Mouse (Mus musculus): ENCODE results near the gene Etnppl. TPM values are rescaled to one million over a fixed set of nuclear protein-coding genes. Genes with fewer than 3 reads are reported as not detected.
A peak's percentile ranks its signal among the peaks of the same experiment; 100 is the strongest.

Gene Etnppl
- total RNA-seq (2014; rRNA removed; ENCODE audit: low replicate concordance) (0.31 TPM in 1 of 2 replicates, not detected in the other), polyA plus RNA-seq (2015; fragmentation: Nextera tagmentation; extraction: Ambion mirVana) (not detected in 2 replicates)

GRCm38 (mm10) chr3:130617439-130617898 lies at the start of gene Etnppl:
Gene Etnppl, plus strand, starts transcription at chr3:130617448.
- no peaks in the 10 kb centered on the region for H3K4me1 ChIP-seq (ENCODE audit: control insufficient read depth, insufficient read depth)
- H3K27ac ChIP-seq (ENCODE audit: low read depth), result no peak within 1 kb of the TSS
- no peak within 1 kb of the TSS for H3K9ac ChIP-seq (replicated peaks; ENCODE audit: low read depth, low read length)
- DNase-seq (ENCODE audit: low spot score), result no peak
- peak; percentile 20; the same call in 1 of the 2 replicates for ATAC-seq (ENCODE audit: insufficient read depth, low read depth)
- no peaks in the 10 kb centered on the region for H3K9me3 ChIP-seq (replicated peaks; ENCODE audit: control insufficient read depth, low read length)
- no peak for TF ChIP-seq EP300 (IDR thresholded peaks at IDR 0.05; ENCODE audit: low read depth)
- TF ChIP-seq CTCF (IDR thresholded peaks at IDR 0.05; ENCODE audit: low read depth), result no peak
- no peaks in the 10 kb centered on the region for H3K36me3 ChIP-seq (replicated peaks; ENCODE audit: control insufficient read depth, insufficient read depth, low read length)
- peak within 1 kb of the TSS; percentile 54 for H3K4me2 ChIP-seq (ENCODE audit: low read depth, low read length)
- 1% methylated on average over 10 of the region's 10 CpGs for WGBS
- H3K4me3 ChIP-seq (ENCODE audit: low read depth, low read length), result peak within 1 kb of the TSS; percentile 6; the same call in 1 of the 2 replicates
- H3K27me3 ChIP-seq (ENCODE audit: control insufficient read depth, insufficient read depth, low read length), result 0 out of 2 replicates have a peak, but pooled peaks cover 4% of the 10 kb centered on the region

DNA sequence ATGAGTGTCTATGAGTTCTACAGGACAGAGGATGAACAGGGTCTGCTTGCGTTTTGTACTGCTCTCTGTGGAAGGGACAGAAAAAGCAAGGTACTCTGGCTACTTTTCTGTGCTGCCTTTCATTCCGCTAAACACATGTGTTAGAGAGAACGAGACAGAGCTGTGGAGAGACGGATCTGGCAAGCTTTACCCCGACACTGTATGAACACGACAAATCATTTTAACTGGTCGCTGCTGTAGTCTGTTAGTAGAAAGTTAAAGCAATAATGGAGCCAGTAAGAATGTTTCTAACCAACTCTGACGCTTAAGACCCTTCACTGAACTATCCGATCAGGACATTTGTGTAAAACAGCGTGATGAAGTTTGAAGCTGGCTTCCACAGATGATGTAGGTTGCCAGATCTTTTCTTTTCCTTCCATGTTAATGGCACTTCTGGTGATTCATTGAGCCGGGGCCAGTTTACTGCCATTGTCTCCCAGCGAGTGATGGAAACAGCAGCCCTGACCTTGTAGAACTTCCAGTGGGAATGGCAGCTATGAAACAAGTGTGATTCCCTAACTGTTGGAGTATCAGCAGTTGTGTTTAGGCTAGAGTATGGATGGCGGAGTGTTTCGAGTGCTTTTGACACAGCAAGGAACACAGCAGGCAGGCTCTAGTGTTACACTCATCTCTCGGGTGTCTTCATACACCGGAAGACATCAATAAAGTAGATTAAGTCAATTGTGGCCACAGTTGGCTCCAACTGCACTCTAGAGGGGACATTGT lies 48.7 kb upstream of the Etnppl start:
- H3K27me3 ChIP-seq (ENCODE audit: control insufficient read depth, insufficient read depth, low read length), result no peaks in the 10 kb centered on the region
- ATAC-seq (ENCODE audit: insufficient read depth, low read depth) (no peak), DNase-seq (ENCODE audit: low spot score) (no peak)
- no peak overlapping the region for H3K9ac ChIP-seq (replicated peaks; ENCODE audit: low read depth, low read length)
- H3K4me1 ChIP-seq (ENCODE audit: control insufficient read depth, insufficient read depth), result no peaks in the 10 kb centered on the region
- H3K4me2 ChIP-seq (ENCODE audit: low read depth, low read length), result no peak overlapping the region
- WGBS, result 79% methylated on average over 16 of the region's 16 CpGs
- H3K4me3 ChIP-seq (ENCODE audit: low read depth, low read length), result no peak overlapping the region
- TF ChIP-seq EP300 (IDR thresholded peaks at IDR 0.05; ENCODE audit: low read depth), result no peak
- no peak for TF ChIP-seq CTCF (IDR thresholded peaks at IDR 0.05; ENCODE audit: low read depth)
- no peak overlapping the region for H3K27ac ChIP-seq (ENCODE audit: low read depth)
- no peaks in the 10 kb centered on the region for H3K36me3 ChIP-seq (replicated peaks; ENCODE audit: control insufficient read depth, insufficient read depth, low read length)
- no peaks in the 10 kb centered on the region for H3K9me3 ChIP-seq (replicated peaks; ENCODE audit: control insufficient read depth, low read length)

GRCm38 (mm10) chr3:130573243-130573642 lies 44.0 kb upstream of the Etnppl start:
- TF ChIP-seq EP300 (IDR thresholded peaks at IDR 0.05; ENCODE audit: low read depth), result no peak
- peak; percentile 19; the same call in 1 of the 2 replicates for TF ChIP-seq CTCF (IDR thresholded peaks at IDR 0.05; ENCODE audit: low read depth)
- 68% methylated on average over 5 of the region's 5 CpGs for WGBS

DNA sequence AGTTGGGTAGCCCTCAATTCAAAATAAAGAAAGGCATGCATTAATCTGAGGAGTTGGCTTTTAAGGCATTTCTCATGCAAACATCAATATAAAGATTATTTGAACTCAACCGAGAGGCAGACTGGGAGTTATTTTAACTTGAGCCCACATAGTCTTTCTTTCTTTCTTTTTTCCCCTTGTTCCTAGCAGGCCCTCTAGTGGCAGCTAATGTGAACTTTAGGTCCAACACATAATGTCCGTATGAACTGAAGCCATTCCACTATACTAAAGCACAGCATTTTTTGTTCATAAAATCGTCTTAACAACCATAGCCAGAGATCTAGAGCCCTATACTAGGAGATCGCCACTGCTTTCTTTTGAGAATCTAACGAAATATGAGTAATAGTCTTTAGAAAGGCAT lies 42.6 kb upstream of the Etnppl start:
- H3K36me3 ChIP-seq (replicated peaks; ENCODE audit: control insufficient read depth, insufficient read depth, low read length), result no peaks in the 10 kb centered on the region
- DNase-seq (ENCODE audit: low spot score), result peak; percentile 26
- H3K27ac ChIP-seq (ENCODE audit: low read depth), result no peak overlapping the region
- ATAC-seq (ENCODE audit: insufficient read depth, low read depth), result no peak
- TF ChIP-seq EP300 (IDR thresholded peaks at IDR 0.05; ENCODE audit: low read depth) (no peak), CTCF (IDR thresholded peaks at IDR 0.05; ENCODE audit: low read depth) (peak; percentile 77)
- 0 out of 2 replicates have a peak, but pooled peaks cover 3% of the 10 kb centered on the region for H3K9me3 ChIP-seq (replicated peaks; ENCODE audit: control insufficient read depth, low read length)
- no peaks in the 10 kb centered on the region for H3K27me3 ChIP-seq (ENCODE audit: control insufficient read depth, insufficient read depth, low read length)
- H3K4me2 ChIP-seq (ENCODE audit: low read depth, low read length), result no peak overlapping the region
- no peak overlapping the region for H3K9ac ChIP-seq (replicated peaks; ENCODE audit: low read depth, low read length)
- 9% methylated on average over 5 of the region's 5 CpGs for WGBS
- no peak overlapping the region for H3K4me3 ChIP-seq (ENCODE audit: low read depth, low read length)
- 0 out of 2 replicates have a peak, but pooled peaks cover 4% of the 10 kb centered on the region for H3K4me1 ChIP-seq (ENCODE audit: control insufficient read depth, insufficient read depth)

More at GRCm38 (mm10) chr3:130573243-130573642, 44.0 kb upstream of the Etnppl start:
- H3K4me1 ChIP-seq (ENCODE audit: control insufficient read depth, insufficient read depth), result no peaks in the 10 kb centered on the region
- ATAC-seq (ENCODE audit: insufficient read depth, low read depth), result no peak
- H3K4me3 ChIP-seq (ENCODE audit: low read depth, low read length), result no peak overlapping the region
- no peak overlapping the region for H3K27ac ChIP-seq (ENCODE audit: low read depth)
- H3K36me3 ChIP-seq (replicated peaks; ENCODE audit: control insufficient read depth, insufficient read depth, low read length), result no peaks in the 10 kb centered on the region
- H3K9ac ChIP-seq (replicated peaks; ENCODE audit: low read depth, low read length), result no peak overlapping the region
- H3K27me3 ChIP-seq (ENCODE audit: control insufficient read depth, insufficient read depth, low read length), result no peaks in the 10 kb centered on the region
- H3K9me3 ChIP-seq (replicated peaks; ENCODE audit: control insufficient read depth, low read length), result 0 out of 2 replicates have a peak, but pooled peaks cover 3% of the 10 kb centered on the region
- DNase-seq (ENCODE audit: low spot score), result no peak
- no peak overlapping the region for H3K4me2 ChIP-seq (ENCODE audit: low read depth, low read length)

DNA sequence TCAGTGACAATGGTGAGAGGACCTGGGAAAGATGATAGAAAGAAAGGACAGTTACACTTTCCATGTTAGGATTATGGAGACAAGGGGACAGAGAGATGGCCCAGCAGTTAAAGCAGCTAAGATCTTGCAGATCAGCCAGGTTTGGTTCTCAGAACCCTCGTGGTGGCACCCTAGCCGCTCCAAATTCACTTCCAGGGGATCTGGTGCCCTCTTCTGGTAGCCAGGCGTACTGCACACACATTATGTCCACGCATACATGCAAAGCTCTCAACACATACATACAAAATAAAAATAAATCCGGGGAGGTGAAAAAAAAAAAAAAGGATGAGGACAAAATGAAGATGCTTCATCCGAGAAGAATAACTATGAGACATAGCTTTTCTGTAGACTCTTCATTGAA lies 40.6 kb upstream of the Etnppl start:
- 69% methylated on average over 6 of the region's 6 CpGs for WGBS
- Histone ChIP-seq H3K4me1 (ENCODE audit: control insufficient read depth, insufficient read depth) (0 out of 2 replicates have a peak, but pooled peaks cover 6% of the 10 kb centered on the region), H3K27ac (ENCODE audit: low read depth) (no peak overlapping the region), H3K36me3 (replicated peaks; ENCODE audit: control insufficient read depth, insufficient read depth, low read length) (no peaks in the 10 kb centered on the region), H3K27me3 (ENCODE audit: control insufficient read depth, insufficient read depth, low read length) (no peaks in the 10 kb centered on the region), H3K4me2 (ENCODE audit: low read depth, low read length) (no peak overlapping the region), H3K9me3 (replicated peaks; ENCODE audit: control insufficient read depth, low read length) (0 out of 2 replicates have a peak, but pooled peaks cover 3% of the 10 kb centered on the region), H3K9ac (replicated peaks; ENCODE audit: low read depth, low read length) (no peak overlapping the region), H3K4me3 (ENCODE audit: low read depth, low read length) (no peak overlapping the region)
- DNase-seq (ENCODE audit: low spot score) (no peak), ATAC-seq (ENCODE audit: insufficient read depth, low read depth) (no peak)
- peak; percentile 41 for TF ChIP-seq CTCF (IDR thresholded peaks at IDR 0.05; ENCODE audit: low read depth)
- TF ChIP-seq EP300 (IDR thresholded peaks at IDR 0.05; ENCODE audit: low read depth), result no peak

All from heart, postnatal 0 days (tissue).